Mouse (Mus musculus): ENCODE measurements around the gene Sacm1l.

DNA sequence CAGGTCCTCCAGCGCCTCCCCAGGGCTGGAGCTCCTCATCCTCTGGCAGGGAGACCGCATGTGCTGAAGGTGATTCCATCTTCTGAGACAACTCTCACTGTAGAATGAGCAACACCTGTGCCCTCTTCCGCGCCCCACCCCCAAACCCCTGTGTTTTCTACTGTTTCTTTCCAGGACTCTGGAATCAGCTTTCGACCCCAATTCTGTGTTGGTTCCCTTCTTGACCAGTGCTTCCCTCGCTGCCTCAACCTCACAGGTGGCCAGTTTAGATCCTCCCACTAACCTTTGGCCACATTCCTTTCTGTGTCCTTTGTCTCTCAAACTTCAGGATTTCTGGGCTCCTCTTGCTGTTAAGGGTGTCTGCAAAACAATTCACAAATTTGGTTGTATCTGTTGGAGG is 102.7 kb downstream of the Sacm1l start, which contains the start of gene Slc6a20b:
- TF ChIP-seq CTCF (IDR thresholded peaks at IDR 0.05; ENCODE audit: borderline replicate concordance, extremely low read depth, insufficient read depth, insufficient read length) (no peak), POLR2A (IDR thresholded peaks at IDR 0.05; ENCODE audit: borderline replicate concordance, extremely low read depth, insufficient read depth, insufficient read length, poor library complexity, severe bottlenecking) (no peak)
